Mouse (Mus musculus) layer of hippocampus, adult 9-10 months (tissue): Measurements from ENCODE around the gene Serpinf2.

ENCODE experiments used
- DNase-seq: peaks from one replicate; pipeline ENCODE4 v3.0.0; 2022; ENCODE audit warnings: low spot score

Serpinf2 gene

GRCm38 (mm10) chr11:75429019-75429705, 10.2 kb downstream of the Serpinf2 start:
- DNase-seq = no peak

- DNase-seq = no peak
Measured at GRCm38 (mm10) chr11:75424459-75424858, 14.9 kb downstream of the Serpinf2 start.

GRCm38 (mm10) chr11:75424033-75424432, 15.4 kb downstream of the Serpinf2 start:
- DNase-seq = no peak

DNA sequence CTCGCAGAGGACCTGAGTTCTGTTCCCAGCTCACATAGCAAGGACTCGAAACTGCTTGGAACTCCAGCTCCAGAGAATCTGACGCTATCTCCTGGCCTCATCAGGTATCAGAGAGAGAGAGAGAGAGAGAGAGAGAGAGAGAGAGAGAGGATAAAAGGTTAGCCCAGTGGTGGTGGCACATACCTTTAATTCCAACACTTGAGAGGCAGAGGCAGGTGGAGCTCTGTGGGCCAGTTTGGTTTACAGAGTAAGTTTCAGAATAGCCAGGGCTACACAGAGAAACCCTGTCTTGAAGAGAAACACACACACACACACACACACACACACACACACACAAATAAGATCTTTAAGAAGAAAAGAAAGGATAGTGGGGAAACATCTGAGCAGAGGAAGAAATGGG, 16.3 kb downstream of the Serpinf2 start:
- DNase-seq = no peak

- DNase-seq = no peak
Measured at GRCm38 (mm10) chr11:75422013-75422792, 17.2 kb downstream of the Serpinf2 start, which contains the start of gene Serpinf1. TSS of gene Serpinf1 (minus strand) at chr11:75422701.

DNA sequence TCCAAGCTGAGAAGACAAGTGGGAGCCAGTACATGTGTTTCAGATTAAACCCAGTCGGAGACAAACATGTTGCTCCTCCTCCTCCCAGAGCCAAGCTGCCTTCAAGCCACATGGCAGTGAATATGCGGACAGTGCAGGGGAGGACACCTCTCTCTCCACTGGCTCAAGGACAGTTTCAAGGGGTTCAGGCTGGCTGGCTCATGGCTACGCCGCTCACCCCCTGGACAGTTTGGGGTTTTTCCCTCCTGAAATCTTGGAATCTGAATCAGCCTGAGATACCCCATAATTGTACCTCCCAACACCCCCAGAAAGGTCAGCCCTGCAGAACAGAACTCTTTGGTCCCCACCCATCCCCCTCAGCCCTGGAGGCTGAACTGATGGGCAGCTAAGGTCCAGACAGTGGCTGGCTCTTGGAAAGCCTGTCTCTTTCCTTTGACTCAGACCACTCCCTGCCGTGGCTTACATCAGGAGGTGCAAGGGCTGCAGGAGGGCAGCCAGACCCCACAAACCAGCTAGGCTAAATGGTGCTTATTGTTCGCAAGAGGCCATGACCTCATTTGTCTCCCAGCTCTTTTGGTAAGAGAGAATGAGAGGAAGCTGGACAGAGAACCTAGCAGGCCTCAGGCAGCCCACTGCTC, 17.9 kb downstream of the Serpinf2 start:
- no peak for DNase-seq

- no peak for DNase-seq
Measured at GRCm38 (mm10) chr11:75420810-75421374, 18.5 kb downstream of the Serpinf2 start.

GRCm38 (mm10) chr11:75420037-75420436, 19.4 kb downstream of the Serpinf2 start:
- no peak for DNase-seq

GRCm38 (mm10) chr11:75415994-75416393, 23.4 kb downstream of the Serpinf2 start:
- DNase-seq = no peak

DNA sequence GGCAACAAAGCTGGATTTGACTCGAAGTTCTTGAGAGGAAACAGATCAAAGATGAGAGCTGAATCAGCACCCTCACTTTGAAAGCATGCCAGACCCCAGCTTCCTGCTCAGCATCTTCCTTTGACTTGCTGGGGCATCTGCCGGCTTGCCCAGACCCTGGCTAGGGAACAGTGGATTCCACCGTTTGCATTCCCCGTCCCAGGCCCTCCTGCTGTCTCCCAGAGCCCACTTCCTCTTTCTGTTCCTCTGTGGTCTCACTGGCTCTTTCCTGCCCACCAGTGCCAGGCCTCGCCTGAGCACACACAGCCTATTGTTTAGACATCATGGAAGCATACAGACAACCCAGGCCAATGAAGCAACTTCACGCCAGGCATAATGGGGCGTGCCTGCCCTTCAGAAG, 24.3 kb downstream of the Serpinf2 start:
- no peak for DNase-seq

- no peak for DNase-seq
Measured at GRCm38 (mm10) chr11:75410591-75410990, 28.8 kb downstream of the Serpinf2 start.

GRCm38 (mm10) chr11:75409679-75410575, 29.5 kb downstream of the Serpinf2 start:
- DNase-seq = no peak

DNA sequence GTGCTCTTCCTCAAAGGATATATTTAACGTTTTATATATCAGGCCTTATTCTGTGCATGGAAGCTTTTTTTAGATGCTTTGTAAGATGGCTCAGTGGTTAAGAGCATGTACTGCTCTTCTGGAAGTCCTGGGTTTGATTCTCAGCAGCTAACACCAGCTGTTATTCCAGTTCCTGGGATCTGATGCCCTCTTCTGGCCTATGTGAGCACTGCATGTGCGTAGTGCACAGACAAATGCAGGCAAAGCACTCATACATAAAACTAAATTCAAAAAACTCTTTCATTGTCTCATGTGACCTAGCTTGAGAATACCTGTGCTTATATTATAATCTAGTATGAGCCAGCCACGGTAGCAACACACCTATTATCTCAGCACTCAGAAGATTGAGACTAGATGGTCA, 32.5 kb downstream of the Serpinf2 start:
- no peak for DNase-seq

- no peak for DNase-seq
Measured at GRCm38 (mm10) chr11:75406104-75406503, 33.3 kb downstream of the Serpinf2 start.

- DNase-seq = no peak
Measured at GRCm38 (mm10) chr11:75404801-75405200, 34.6 kb downstream of the Serpinf2 start.

- DNase-seq = no peak
Measured at GRCm38 (mm10) chr11:75403301-75404052, 35.9 kb downstream of the Serpinf2 start.

DNA sequence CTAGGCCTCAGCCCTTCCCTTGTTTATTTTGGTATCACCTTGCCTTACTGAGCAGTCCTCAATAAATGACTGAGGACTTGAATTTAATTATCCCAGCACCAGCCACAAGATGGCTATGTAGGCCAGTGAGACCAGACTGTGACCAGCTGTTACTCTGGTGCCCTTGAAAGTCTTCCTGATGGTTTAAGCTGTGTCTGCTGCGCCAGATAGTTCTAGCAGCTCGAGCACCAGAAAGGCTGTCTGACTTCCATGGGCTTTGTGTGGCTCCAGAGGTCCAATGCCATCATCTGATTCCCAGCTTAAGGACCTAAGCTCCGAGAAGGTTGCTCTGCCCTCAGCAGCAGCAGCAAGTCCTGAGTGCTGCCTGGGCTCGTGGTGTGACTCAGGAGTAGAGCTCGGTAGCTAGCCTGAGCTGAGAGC, 37.1 kb downstream of the Serpinf2 start:
- DNase-seq = peak; percentile 70

- no peak for DNase-seq
Measured at GRCm38 (mm10) chr11:75400099-75400498, 39.3 kb downstream of the Serpinf2 start.

DNA sequence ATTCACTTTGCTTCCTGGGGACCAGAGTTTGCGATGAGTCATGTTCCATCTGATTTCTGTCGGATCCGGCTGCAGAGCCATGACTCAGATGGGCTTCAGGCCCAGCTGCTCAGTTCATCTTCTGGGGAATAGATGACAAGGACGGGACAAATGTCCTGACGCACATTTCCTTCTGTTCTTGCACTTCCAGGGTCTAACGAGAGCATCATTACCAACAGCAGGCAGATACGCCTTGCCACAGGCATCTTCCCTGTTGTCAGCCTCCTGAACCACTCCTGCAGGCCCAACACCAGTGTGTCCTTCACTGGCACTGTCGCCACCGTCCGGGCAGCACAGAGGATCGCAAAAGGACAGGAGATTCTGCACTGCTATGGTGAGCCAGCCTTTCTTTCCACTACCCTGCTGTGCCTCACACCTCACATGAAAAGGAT, 40.0 kb downstream of the Serpinf2 start:
- no peak for DNase-seq

DNA sequence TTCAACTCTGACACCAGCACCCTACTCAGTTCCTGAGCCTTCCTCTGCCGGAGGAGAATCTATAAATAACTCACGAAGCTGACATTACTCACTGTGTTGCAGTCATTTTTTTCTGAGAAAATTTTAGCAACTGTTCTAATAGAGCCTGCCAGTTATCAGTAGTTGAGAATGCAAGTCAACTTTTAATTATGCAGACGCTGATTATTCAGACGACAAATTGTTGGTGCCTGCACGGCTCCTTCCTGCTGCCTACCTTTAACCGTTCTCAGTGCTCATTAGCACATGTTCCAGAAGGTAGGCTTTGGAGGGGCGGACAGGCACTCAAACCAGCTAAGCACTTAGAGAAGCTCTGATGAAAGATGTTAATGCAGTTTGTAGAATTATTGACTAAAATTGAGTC, 41.9 kb downstream of the Serpinf2 start:
- no peak for DNase-seq

DNA sequence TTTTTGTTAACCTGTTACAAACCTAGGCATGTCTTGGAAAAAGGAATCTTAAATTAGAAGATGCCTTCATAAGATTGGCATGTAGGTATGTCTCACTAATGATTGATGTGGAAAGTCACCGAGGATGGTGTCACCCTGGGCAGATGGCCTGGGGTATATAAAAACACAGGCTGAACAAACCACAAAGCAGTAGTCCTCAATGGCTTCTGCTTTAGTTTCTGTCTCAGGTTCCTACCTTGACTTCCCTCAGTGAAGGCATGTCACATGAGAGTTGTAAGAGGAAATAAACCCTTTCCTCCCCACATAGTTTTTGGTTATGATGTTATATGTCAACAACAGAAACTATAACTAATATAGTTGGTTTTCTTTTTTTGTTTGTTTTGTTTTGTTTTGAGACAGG, 43.8 kb downstream of the Serpinf2 start:
- DNase-seq = no peak
